Mouse (Mus musculus) urinary bladder, postnatal 36 days (tissue): ENCODE data around the gene Ssu72.
"Not testable (repeated sequence)": the region's sequence is repeated elsewhere in the genome, so short reads cannot be mapped to it uniquely, and the experiment has no call there.

ENCODE experiments used
- DNase-seq, 2 experiments: peaks; one replicate each; pipeline ENCODE4 v3.0.0; 2022; ENCODE audit warnings: low spot score in 2 of 2, mixed read lengths in 1 of 2

Ssu72 gene

GRCm38 (mm10) chr4:155700425-155700824 is 4.2 kb upstream of the Ssu72 start:
- DNase-seq = no peak

GRCm38 (mm10) chr4:155703425-155703929 is 1.1 kb upstream of the Ssu72 start:
- no peak for DNase-seq

- DNase-seq = peak in 1 of 2 experiments; percentile 25
Measured at GRCm38 (mm10) chr4:155705592-155705929, 961 bp downstream of the Ssu72 start.

- no peak for DNase-seq
Measured at GRCm38 (mm10) chr4:155708582-155708981, 4.0 kb downstream of the Ssu72 start.

- no peak for DNase-seq
Measured at GRCm38 (mm10) chr4:155708988-155709387, 4.4 kb downstream of the Ssu72 start.

GRCm38 (mm10) chr4:155710521-155711252 is 6.1 kb downstream of the Ssu72 start:
- no peak for DNase-seq

- DNase-seq = no peak
Measured at GRCm38 (mm10) chr4:155721668-155722083, 17.1 kb downstream of the Ssu72 start.

GRCm38 (mm10) chr4:155727993-155728392 is 23.4 kb downstream of the Ssu72 start:
- no peak for DNase-seq

GRCm38 (mm10) chr4:155733267-155733666 is 28.7 kb downstream of the Ssu72 start:
- DNase-seq = no peak

GRCm38 (mm10) chr4:155734350-155734941 is 29.8 kb downstream of the Ssu72 start, which contains the start of gene Tmem240:
Gene Tmem240 (plus strand): TSS chr4:155734800.
- peak; percentile 84 to 88 for DNase-seq

- DNase-seq = peak; percentile 11 to 25
Measured at GRCm38 (mm10) chr4:155734951-155735702, 30.5 kb downstream of the Ssu72 start.

- DNase-seq = no peak
Measured at GRCm38 (mm10) chr4:155735788-155736187, 31.2 kb downstream of the Ssu72 start.

- DNase-seq = no peak
Measured at GRCm38 (mm10) chr4:155736421-155736820, 31.8 kb downstream of the Ssu72 start.

GRCm38 (mm10) chr4:155738262-155738661 is 33.7 kb downstream of the Ssu72 start:
- DNase-seq = no peak

GRCm38 (mm10) chr4:155739152-155739551 is 34.6 kb downstream of the Ssu72 start:
- no peak for DNase-seq

GRCm38 (mm10) chr4:155739741-155740636 is 35.4 kb downstream of the Ssu72 start:
- no peak for DNase-seq

- DNase-seq = not testable (repeated sequence)
Measured at GRCm38 (mm10) chr4:155740681-155741080, 36.1 kb downstream of the Ssu72 start.

GRCm38 (mm10) chr4:155742684-155743083 is 38.1 kb downstream of the Ssu72 start:
- DNase-seq = no peak

- DNase-seq = no peak
Measured at GRCm38 (mm10) chr4:155744474-155744873, 39.9 kb downstream of the Ssu72 start.

GRCm38 (mm10) chr4:155745136-155745535 is 40.5 kb downstream of the Ssu72 start:
- no peak for DNase-seq

- DNase-seq = no peak
Measured at GRCm38 (mm10) chr4:155746036-155746548, 41.5 kb downstream of the Ssu72 start.
